Mouse (Mus musculus) frontal cortex, postnatal 10 days (tissue): ENCODE data around the gene Fbln7.

Experiments used
- DNase-seq, 2 experiments: peaks; one replicate each; pipeline ENCODE4 v3.0.0; 2022; ENCODE audit warnings: low spot score in 2 of 2, mixed read lengths in 1 of 2

The Fbln7 gene

DNA sequence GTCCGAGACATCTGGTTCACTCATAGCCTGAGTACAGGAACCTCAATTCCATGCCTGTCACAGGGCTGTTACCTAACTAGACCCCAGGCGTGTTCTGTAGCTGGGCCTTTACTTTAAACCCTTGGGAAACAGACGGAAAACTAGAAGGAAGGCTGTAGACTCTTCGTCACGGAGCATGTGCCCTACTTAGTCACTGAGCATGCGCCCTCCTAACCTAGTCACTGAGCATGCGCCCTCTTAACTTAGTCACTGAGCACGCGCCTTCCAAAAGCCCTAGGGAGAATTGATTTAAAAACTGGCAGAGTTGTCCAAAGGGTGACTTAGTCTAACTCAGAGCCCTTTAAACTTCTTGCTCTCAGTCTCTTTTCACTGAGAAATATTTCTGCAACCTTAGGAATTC lies at the start of gene Fbln7:
Fbln7 (plus strand) TSS at position 346 of the 400 bp plus-strand sequence.
- DNase-seq: no peak

DNA sequence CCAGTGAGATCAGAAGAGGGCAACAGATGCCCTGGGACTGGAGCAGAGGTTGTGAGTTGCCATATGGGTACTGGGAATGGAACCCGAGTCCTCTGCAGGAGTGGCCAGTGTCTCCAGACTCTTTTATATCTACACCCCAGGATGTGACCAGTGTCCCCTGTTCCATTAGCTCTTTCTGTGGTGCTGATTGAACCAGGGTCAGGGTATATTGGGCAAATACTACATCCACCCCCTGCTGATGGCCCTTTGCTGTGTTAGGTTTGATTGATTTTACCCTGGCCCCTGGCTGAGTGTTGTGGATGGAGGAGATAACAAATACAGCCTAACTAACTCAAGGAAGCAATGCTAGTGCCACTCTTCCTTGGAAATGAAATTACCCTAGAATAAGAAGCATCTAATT lies 46.5 kb upstream of the Fbln7 start:
- no peak for DNase-seq

DNA sequence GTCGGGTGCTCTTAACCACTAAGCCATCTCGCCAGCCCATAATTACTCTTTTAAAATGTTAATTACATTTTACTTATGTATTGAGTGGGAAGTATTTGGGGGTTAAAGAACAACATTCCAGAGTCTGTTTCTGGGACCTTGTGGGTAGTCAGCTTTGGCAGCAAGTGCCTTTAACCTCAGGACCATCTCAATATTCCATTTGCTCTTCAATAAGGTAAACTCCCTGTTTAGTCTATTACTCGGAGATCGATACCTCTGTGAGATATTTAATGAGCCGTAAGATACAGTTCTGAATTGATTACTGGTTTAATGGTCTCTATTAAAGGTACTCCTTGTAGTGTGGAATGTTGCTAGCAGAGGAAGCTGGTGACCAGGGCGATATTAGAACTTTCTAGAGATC lies 45.9 kb upstream of the Fbln7 start:
- no peak for DNase-seq

DNA sequence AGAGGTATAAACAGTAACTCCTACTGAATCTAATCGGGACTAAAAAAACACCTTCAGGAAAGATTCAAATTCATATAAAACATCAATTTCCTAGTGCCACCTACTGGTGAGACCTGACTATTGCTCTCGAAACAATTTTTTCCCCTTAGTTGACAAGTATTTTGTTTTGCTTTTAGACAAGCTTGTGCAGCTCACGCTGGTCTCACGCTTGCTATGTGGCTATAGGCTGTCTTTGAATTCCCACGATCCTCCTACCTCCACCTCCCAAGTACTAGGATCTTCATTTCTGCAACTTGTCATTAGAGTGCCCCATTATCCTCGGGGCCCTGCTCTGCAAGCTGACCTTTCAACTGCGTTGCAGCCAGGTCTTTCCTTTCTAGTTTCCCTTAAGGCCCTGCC lies 45.4 kb upstream of the Fbln7 start:
- DNase-seq: no peak

DNA sequence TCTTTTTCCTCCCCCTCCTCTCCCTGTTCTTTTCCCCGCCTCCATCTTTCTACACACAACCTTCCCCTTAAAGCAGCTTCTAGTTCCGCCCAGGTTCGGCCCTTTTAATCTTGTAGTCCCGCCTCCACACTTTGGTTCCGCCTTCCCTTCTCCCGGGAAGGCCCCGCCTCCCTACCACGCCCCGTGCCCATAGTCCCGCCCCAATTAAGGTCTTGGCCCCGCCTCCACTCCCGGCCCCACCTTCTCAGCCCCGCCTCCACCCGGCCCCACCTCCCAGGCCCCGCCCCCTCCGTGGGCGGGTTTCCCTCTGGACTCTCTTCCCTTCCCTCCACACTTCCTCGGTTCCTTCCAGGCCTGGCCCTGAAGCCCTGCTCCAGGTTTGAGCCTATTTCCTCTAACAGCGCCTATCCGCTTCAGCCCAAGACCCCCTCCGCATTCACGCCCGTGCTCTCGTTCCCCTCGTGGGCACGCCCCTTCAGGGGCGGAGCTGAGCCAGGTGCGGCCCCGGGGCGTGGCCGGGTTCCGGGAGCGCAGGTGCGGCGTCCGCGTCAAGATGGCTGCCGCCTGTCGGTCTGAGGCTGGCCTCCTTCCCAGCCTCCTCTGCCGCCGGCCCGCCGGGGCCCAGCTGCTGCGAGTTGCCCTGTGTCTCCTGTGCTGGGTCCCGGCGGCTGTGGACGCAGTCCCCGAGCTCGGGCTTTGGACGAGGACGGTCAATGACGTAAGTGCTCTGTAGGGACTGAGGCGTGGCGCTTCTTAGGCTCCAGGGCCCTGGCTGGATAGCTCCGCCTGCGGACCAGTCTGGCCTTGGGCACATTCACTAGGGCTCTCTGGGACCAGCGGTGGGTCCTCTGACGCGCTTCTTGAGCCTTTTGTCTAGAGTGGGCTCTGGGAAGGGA lies 44.7 kb upstream of the Fbln7 start, which contains the start of gene Tmem87b:
Tmem87b (plus strand) TSS at position 333 of the 896 bp plus-strand sequence.
- peak; percentile 92 to 97 for DNase-seq

DNA sequence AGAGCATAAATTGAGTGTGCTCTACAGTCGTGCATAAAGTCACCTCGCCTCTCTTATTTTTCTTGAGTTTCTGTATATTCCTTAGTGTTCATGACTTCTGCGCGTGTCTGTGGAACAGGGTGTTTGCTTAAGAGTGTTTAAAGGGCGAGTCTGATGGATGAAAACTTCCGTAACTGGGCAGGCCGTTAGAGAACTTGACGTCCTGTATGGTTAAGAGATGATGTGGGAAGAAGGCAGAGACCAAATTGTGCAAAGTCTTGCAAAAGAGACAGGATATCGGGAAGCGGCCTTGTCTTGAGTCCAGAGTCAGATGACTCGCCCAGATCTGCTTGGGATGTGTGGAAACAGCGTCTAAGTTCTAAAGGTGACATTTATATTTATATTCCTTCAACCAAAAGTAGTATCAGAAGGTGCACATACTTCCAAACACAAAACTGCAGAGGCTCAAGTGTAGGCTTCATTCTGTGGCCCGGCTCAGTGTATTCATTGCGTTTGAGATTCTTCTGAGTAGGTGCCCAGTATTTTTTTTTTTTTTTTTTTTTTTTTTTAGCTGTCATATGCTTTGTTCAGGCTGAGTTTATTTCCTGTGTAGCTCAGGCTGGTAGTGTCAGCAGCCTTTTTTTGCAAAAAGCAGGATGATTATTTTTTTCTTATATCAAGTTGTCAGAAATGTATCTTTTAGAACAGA lies 43.7 kb upstream of the Fbln7 start:
- DNase-seq: no peak

DNA sequence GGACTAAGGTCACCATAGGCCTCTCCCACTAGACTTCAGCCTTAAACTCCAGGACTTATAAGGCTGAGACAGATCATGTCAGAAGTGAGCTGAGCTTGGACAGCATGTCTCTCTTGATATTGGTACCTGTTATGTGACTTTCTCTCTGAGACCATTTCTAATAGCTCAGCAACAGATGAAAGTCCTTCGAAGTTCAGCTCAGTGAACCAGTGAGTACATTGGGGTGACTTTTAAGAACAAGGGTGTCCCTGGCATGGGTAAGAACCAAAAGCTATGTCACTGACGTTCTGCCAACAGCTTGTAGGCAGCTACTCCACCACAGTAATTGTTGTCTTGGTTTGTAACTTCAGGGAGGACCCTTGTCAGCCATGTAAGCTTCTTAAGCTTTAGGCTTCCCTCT lies 42.1 kb upstream of the Fbln7 start:
- no peak for DNase-seq

DNA sequence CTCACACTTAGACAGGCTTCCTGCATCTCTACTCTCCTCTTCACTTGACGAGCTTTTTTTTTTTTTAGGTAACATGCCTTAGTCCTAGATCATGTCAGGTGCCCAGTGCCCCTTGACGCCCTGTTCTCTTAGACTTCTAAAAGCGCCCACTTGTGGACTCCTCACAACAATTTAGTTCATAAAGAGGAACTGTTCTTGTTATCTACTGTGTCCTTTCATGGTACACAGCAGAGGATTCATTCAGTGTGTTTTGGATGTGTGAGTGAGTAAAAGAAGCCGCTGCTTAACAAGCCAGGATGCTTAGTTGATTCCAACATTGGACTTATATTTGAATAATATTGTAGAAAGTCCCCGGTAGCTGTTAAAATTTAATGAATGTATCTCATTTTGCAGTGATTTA lies 38.9 kb upstream of the Fbln7 start:
- no peak for DNase-seq

DNA sequence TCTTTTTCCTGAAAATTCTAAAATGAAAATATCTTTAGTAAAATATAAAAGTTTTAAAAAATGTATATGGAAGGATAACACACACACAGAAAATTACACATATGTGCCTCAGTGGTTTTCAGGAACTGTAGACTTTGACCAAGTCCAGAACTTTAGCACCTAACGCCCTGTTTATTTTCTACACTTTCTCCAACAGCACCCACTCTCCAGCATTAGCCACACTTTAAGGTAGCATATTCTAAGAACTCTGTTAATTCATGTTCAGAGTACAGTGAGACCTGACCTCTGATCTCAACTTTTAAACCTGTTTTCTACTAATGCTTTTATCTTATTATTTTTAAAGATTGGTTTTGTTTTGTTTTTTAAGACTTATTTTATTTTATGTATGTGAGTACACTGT lies 35.0 kb upstream of the Fbln7 start:
- DNase-seq: no peak

DNA sequence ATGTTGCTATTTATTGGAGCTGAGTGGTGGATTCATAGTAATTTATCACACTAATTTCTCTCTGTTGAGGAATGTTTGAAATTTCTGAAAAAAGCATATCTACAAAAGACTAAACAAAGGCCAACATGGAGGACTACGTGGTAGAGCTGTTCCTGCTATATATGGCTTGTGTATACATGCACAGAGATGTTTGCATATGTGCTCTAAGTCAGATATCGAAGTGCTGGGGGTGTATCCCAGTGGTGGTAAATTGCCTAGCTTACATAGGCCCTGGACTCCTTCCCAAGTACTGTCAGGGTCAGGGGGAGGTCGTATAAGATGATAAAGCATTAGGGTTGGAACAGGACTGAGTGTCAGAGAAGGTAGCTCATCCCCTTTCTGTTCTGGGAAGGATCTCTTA lies 30.2 kb upstream of the Fbln7 start:
- DNase-seq: no peak

DNA sequence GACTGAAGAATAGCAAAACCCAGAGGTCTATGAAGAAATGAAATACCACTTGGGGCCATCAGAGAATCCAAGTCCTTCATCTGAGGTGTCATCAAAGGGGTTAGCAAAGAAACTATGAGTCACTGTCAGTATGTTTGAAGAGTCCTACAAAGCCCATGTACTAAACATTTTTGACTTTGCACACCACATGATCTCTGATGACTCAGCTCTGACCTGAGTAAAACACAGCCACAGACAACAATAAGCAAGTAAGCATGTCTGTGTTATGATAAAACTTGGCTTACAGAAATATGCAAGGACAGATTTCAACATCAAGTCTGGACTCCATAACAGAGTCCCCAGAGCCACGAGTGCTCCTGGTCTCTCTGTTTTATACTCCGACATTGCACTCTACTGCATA lies 29.7 kb upstream of the Fbln7 start:
- no peak for DNase-seq

DNA sequence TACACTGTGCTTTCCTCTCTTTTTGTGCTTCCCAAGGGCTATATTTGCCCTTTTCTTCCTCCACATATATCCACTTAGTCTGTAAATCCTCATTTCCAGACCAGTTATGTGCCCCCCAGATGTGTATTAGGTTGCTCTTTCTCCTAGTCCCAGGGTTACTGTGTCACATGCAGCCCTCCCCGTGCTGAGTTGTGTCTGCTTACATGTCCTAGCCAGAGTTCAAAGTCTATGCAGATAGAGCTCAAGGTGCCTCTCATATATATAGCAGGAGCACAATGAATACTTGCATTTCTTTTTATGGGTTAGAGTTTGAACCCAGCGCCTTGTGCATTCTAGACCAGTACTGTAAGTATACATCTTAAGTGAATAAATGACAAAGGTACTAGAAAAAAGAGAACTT lies 29.3 kb upstream of the Fbln7 start:
- no peak for DNase-seq

DNA sequence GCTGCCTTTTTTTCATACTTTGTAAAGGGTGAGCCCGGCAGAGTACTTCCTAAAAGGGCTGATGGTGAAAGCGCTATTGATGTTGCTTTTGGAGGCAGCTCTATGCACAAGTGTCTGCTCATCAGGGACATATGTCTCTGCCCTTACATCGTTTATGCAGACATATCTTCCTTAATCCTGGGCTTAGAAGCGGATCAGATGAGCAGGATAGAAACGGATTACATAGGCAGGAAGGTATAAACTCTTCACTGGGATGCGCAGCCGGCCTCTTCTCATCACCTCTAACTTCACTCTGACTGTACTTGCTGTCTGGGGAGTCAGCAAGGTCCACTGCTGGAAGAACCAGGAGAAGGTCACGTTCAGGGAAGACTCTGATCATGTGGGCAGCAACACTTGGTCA lies 25.2 kb upstream of the Fbln7 start:
- DNase-seq: no peak

DNA sequence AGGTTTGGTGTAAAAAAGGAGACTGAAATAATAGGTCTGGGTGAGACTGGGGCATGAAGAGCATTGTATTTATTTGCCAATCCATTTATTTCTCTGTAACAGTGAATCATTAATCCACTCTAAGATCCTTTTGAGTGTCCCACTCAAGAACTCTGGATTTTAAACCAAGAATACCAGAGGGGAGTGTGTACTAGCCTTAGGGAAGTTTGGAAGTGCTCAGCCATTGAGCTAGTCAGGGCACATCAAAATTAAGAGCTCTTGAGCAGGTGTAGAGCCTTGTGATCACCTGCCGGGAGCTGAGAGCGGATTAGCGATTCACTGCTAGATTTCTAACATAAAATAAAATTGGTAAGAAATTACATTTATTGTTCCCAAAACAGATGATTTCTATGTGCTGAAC lies 24.2 kb upstream of the Fbln7 start:
- no peak for DNase-seq

DNA sequence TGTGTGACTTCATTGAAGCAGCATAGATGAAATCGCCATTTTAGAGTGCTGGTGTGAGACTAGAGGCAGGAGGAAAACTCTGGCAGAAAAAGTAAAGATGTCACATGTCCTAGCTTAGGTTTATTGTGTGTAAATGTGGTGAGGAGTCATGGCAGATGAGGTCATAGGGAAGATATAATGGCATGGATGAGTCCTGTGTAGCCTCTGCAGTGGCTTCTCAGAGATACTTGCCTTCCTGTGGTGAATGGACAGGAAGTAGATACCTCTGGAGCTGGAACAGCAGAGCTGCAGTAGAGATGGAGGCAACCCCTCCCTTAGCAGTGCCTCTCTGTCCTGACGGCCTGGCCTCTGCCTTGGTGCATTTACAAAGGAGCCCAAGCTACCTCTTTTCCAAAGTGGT lies 23.3 kb upstream of the Fbln7 start:
- DNase-seq: no peak

DNA sequence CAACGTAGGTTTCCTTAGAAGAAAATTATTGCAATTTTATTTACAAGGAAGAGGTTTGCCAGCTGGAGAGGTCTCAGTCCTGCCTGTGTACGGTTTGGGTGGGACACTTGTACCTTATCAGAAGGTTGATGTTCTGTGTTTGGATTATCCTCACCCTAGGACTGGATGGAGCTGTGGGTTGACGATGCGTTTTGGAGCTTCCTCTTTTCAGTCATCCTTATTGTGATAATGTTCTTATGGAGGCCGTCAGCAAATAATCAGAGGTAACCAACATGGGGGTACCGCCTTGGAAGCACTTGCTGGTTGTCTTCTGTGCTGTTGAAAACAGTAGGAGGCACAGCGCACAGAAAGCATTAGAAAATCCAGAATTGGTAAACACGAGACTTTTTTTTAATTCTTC lies 20.3 kb upstream of the Fbln7 start:
- DNase-seq: no peak

DNA sequence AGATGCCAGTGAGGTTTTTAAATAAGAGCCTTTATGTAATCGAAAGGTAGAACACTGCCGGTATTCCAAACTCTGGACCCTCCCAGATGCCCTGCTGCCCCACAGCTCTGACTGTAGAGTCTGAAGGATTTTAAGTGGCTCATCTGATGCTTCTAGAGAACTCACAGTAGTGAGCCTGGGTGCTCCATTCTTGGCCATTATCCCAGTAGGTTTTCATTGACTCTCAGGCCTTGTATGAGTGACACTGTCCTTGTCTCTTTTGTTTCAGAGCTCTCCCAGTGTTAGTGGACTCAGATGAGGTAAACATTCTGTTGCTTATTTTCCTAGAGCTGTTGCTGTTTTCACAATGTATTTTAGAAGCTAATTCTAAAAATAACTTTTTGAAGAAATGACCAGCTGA lies 12.7 kb upstream of the Fbln7 start:
- DNase-seq: no peak

DNA sequence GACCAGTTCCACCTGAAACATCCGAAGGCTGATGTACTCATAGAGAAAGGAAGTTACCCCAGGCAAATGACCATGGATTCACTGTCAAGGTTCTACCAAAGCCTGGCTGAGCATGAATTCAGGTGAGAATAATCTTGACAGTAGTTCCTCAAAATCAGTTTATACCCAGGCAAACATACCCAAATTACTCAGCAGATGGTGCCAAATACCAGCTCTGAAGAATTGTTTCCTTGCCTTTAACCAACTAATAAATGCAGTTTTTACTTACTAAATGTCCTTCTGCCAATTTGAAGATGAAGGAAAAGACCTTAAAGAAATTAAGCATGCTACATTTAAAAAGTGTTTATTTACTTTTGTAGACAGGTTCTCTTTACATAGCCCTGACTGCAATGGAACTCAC lies 6.1 kb upstream of the Fbln7 start:
- DNase-seq: no peak

DNA sequence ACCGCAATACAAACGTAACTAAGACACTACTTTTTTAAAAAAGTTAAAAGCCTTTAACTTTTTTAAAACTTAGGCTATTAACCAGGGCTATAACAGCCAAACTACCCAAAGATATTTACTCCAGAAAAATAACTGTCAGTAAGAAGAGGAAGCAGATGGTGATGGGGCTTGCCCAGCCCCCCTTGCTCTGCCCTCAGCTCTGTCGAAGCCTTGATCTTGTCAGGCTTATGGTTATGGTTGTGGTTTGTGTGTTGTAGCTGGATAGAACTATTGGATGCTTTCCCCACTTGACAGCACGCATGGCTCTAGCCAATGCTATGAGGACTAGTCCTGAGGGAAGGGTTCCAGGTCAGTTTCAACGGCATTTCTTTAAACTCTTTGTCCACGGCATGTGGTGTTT lies 3.8 kb upstream of the Fbln7 start:
- no peak for DNase-seq

DNA sequence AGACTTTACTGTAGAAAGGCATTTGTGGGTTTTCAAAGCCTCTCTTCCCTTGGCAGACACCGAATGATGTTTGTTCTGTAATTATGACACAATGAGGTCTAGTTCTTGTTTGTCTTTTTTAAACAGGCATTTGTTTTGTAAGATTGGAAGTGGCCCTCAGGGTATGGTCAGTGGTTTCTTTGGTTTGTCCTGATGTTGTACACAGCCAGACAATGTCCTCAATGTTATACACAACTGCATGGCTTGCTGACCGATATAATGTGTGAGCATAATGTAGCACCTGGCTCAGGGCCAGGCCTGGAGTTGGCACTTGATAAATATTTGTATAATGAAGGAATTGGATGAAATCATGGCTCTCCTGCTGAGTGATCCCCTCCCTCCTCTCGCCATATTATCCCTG lies 2.9 kb upstream of the Fbln7 start:
- DNase-seq: no peak

DNA sequence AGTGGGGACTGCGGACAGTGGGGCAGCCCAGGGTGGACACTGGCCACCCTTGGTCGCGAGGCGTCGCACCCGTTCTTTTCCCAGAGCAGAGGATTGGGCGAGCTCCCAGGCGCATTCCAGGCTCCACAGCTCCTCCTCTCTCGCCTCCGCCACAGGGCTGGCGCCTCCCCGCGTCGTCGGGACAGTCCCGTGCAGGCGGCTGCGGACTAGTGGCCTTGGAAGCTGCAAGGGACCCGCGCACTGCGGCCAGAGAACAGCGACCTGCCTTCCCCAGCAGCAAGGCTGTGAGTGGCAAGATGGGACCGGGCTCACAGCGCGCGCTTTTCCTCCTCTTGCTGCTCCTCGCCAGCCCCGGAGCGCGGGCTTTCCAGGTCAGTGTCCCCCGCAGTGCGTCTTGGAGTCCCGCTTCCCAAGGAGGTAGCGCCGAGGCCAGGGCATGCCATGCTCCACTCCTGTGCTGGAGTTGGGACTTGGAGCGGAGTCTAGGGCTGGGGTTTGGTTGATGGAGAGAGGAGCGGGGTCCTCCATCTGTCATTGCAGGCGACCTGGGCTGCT lies 1.1 kb downstream of the Fbln7 start:
- DNase-seq: peak in 1 of 2 experiments; percentile 40

DNA sequence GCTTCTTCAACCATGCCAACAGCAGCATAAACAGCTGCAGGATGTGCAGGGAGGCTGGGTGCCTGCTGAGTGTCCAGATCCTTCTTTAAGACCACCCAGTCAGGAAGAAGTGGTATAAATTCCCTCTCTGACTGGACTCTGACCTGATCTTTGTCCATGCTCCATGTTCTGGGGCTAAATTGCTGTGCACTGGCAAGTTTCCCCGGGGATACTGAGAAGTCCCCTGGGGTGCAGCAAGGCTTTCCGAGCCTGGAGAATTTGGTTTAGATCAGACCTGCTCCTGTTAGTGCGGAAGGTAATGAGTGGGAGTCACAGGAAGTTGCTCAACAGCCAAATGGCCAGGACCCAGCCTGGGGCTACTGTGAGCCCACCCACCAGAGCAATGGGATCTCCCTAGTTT lies 2.3 kb downstream of the Fbln7 start:
- DNase-seq: no peak

DNA sequence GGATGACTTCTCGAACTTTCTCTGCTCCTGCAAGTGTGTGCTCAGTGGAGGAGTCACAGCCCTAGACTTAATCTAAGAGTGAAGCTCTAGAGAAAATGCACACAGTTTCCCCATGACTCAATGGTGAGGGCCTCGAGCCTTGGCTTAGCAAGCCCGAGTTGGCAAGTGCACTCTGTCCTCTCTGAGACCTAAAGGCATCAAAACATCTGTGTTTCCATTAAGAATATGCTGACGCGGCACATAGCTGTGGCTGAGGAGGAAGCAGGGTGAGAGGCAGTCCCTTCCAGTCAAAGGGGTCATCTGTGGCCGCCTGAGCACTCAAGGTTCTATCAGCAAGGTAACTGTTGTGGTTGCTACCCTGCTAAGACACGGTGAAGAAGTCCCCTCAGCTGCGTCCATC lies 8.9 kb downstream of the Fbln7 start:
- DNase-seq: no peak
